Mouse (Mus musculus): ENCODE data around the gene Ttc36.
A peak's percentile ranks its signal among the peaks of the same experiment; 100 is the strongest.
"Not testable (repeated sequence)": the region's sequence is repeated elsewhere in the genome, so short reads cannot be mapped to it uniquely, and the experiment has no call there.

Gene Ttc36

DNA sequence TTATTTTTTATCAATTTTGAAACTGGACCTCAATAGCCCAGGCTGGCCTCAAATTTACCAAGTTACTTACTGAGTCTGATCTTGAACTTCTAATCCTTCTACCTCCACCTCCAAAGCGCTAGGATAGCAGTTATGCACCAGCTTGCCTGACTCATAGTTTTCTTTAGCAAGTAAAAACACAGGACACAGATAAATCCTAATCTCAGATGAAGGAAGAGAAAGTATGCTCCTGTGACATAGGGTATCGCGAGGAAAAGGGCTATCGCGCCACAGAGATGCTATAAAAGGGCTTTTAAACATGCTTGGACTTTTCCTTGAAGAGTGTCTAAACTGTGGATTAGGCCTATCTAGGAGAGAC is 30.5 kb downstream of the Ttc36 start:
- DNase-seq, result no peak

DNA sequence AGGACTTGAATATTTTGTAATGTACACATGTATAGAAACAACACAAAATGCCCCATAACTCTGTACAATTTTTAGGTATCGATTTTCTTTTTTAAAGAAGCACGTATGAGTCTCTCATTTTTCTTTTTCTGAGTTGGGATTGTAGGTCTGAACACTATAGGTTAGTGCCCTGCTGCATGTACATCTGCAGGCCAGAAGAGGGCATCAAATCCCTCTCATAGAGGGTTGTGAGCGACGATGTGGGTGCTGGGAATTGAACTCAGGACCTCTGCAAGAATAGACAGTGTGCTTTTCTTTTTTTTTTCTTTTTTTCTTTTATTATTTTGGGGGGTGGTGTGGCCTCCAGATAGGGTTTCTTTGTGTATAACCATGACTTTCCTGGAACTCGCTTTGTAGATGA is 31.5 kb downstream of the Ttc36 start:
- no peak for DNase-seq

DNA sequence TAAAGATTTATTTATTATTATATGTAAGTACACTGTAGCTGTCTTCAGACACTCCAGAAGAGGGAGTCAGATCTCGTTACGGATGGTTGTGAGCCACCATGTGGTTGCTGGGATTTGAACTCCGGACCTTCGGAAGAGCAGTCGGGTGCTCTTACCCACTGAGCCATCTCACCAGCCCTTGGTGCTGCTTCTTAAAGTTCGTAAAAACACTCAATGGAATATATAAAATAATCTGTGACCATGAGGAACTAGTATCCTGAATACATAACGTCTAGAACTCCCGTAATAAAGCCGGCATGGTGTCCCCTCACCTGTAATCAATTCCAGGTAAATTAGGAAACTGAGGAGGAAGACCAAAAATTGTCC is 34.9 kb downstream of the Ttc36 start:
- DNase-seq, result not testable (repeated sequence)

DNA sequence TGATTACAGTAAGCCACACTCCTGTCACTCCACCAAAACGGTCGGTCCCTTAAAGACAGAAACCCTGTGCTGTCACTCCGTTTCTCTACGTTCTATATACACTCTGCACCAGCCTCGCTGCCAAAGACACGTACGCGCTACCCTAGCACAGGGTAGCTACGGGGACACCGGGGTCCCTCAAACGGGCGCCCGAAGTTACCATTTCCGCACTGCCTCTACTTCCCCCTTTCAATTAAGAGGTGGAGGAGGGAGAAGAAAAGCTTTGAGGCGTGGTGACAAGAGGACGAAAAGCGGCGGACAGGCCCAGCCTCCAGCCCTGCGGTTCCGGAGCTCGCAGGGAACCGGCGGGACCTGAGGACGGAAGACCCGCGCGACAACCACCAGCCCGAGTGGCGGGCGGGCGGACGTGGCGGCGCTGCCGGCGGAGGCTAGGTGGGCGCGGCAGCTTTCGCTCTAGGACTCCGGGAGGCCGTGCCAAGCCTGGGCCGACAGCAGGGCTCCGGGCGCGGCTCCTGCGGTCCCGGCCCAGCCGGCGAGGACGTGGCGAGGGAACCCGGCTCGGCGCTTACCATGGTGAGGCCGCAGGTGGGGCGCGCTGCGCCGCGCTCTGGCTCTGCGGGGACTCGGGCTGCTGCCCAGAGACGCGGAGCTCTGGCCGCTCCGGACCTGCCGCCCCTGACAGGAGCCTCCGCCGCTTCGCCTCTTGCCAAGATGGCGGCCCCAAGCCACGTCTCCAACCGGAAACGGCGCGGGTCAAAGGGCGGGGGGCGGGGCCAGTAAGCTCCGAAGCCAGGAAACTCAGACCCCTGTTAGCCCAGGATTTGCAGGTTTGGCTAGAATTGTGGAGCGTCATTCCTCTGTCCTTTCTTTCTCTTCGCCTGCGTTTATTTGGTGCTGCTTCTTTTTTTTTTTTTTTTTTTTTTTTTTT is 35.5 kb downstream of the Ttc36 start, which contains the start of the genes Arcn1 and Ift46:
Gene Arcn1, minus strand, starts transcription at position 745 of the 928 bp plus-strand sequence.
Gene Ift46, plus strand, starts transcription at position 808 of the 928 bp plus-strand sequence.
- peak; percentile 94 for DNase-seq

- DNase-seq, result no peak
Measured at GRCm38 (mm10) chr9:44760873-44761272, 42.0 kb downstream of the Ttc36 start.

All from embryo, embryonic 11 days (tissue).